ENCODE assay signal across 9 mouse cellular contexts in genomic region chr19:42217374-42217763, GRCm38 (mm10). TPM values are rescaled to one million over a fixed set of nuclear protein-coding genes. Genes with fewer than 3 reads are reported as not detected.
DNase-seq lines count a peak whose midpoint lies in the region; ATAC-seq and TF ChIP-seq lines count a peak whose summit lies in the region.
"Had no signal": no experiment of that assay in that cellular context is flagged by ENCODE, and none has a peak within 500 bp of the region (broad histone marks: within the 10 kb centered on the region; RNA-seq: fewer than 3 reads in every experiment).

No protein-coding gene starts in this region.

- CTCF ChIA-PET in Patski (lab: Charles Lee), result interaction anchor here (0.6 to 3.9 kb wide), 21 partner anchors 9 to 100 kb away, joined by 3 to 48 read pairs (median 4); no protein-coding TSS in a partner anchor

- 4% methylated on average over 2 of the region's 2 CpGs for WGBS in liver, embryonic 12.5 days (ENCODE audit: insufficient replicate concordance)
- 8% methylated on average over 2 of the region's 2 CpGs for WGBS in cerebellum, adult 2 months
- WGBS in hindbrain, embryonic 15.5 days, result 5% methylated on average over 2 of the region's 2 CpGs
- 13% methylated on average over 2 of the region's 2 CpGs for WGBS in heart, embryonic 11.5 days (ENCODE audit: insufficient replicate concordance)

- H3K27ac ChIP-seq in liver, embryonic 12.5 days, result no peak overlapping the region
- H3K27ac ChIP-seq in cerebellum, adult 2 months (ENCODE audit: insufficient read depth, low read length), result no peak overlapping the region
- no peak overlapping the region for H3K27ac ChIP-seq in hindbrain, embryonic 15.5 days (replicated peaks)
- H3K27ac ChIP-seq in heart, embryonic 11.5 days (ENCODE audit: low read depth, low read length), result no peak overlapping the region
- H3K27ac ChIP-seq: liver, embryonic 15.5 days had no signal

- peak; percentile 91 for TF ChIP-seq CTCF in Patski (IDR thresholded peaks at IDR 0.05)
- TF ChIP-seq CTCF in cerebellum, adult 2 months (IDR thresholded peaks at IDR 0.05; ENCODE audit: borderline replicate concordance, insufficient read depth, low read depth, low read length), result peak; percentile 93

- no peaks in the 10 kb centered on the region for H3K4me1 ChIP-seq in liver, embryonic 12.5 days
- H3K4me1 ChIP-seq in cerebellum, adult 2 months (ENCODE audit: control insufficient read depth, insufficient read depth, low read length), result peaks cover 3% of the 10 kb centered on the region; the same call in 1 of the 2 replicates
- H3K4me1 ChIP-seq in hindbrain, embryonic 15.5 days (replicated peaks), result no peaks in the 10 kb centered on the region
- no peaks in the 10 kb centered on the region for H3K4me1 ChIP-seq in heart, embryonic 11.5 days (ENCODE audit: control insufficient read depth, insufficient read depth, low read length)
- H3K4me1 ChIP-seq: liver, embryonic 15.5 days had no signal

- H3K9ac ChIP-seq in liver, embryonic 12.5 days, result no peak overlapping the region
- no peak overlapping the region for H3K9ac ChIP-seq in hindbrain, embryonic 15.5 days
- H3K9ac ChIP-seq in heart, embryonic 11.5 days (ENCODE audit: low read depth, low read length), result no peak overlapping the region
- H3K9ac ChIP-seq: liver, embryonic 15.5 days had no signal

- no peak overlapping the region for H3K4me3 ChIP-seq in liver, embryonic 12.5 days
- H3K4me3 ChIP-seq in cerebellum, adult 2 months (replicated peaks; ENCODE audit: insufficient read depth, low read depth, low read length), result no peak overlapping the region
- H3K4me3 ChIP-seq in hindbrain, embryonic 15.5 days, result no peak overlapping the region
- no peak overlapping the region for H3K4me3 ChIP-seq in heart, embryonic 11.5 days (ENCODE audit: low read depth, low read length)
- H3K4me3 ChIP-seq: liver, embryonic 15.5 days had no signal

- H3K9me3 ChIP-seq in liver, embryonic 12.5 days (replicated peaks), result no peaks in the 10 kb centered on the region
- H3K9me3 ChIP-seq in hindbrain, embryonic 15.5 days, result no peaks in the 10 kb centered on the region
- no peaks in the 10 kb centered on the region for H3K9me3 ChIP-seq in heart, embryonic 11.5 days (replicated peaks; ENCODE audit: control insufficient read depth, low read length)
- H3K9me3 ChIP-seq: liver, embryonic 15.5 days had no signal

- DNase-seq in liver (peak; percentile 20), Patski (ENCODE audit: low read depth, low spot score) (no peak)
- DNase-seq in cerebellum, adult 2 months, result peak; percentile 79 to 82
- DNase-seq in naive thymus-derived CD4-positive, alpha-beta T cell, adult 2 months (ENCODE audit: low read depth), result peak; percentile 15
- no peak for DNase-seq in ovary, postnatal 10 days (ENCODE audit: low spot score)

- in situ Hi-C loops in Patski (cut with MboI; ENCODE audit: low pct_unique_long_range_greater_than_20kb), result loop anchor here (5.0 to 10.0 kb wide), 2 partner anchors 55 to 437 kb away; no protein-coding TSS in a partner anchor

- peaks cover 5% of the 10 kb centered on the region; the same call in 1 of the 2 replicates for H3K27me3 ChIP-seq in liver, embryonic 12.5 days (replicated peaks)
- H3K27me3 ChIP-seq in Patski, result no peaks in the 10 kb centered on the region
- H3K27me3 ChIP-seq in cerebellum, adult 2 months (ENCODE audit: control insufficient read depth, insufficient read depth, low read length), result no peaks in the 10 kb centered on the region
- no peaks in the 10 kb centered on the region for H3K27me3 ChIP-seq in hindbrain, embryonic 15.5 days
- H3K27me3 ChIP-seq in heart, embryonic 11.5 days (ENCODE audit: control insufficient read depth, insufficient read depth, low read length), result no peaks in the 10 kb centered on the region
- H3K27me3 ChIP-seq: liver, embryonic 15.5 days had no signal

- ATAC-seq in liver, embryonic 12.5 days, result no peak
- peak; percentile 41 for ATAC-seq in Patski
- peak; percentile 63; the same call in 1 of the 2 replicates for ATAC-seq in hindbrain, embryonic 15.5 days (ENCODE audit: low FRiP score, low read depth)
- no peak for ATAC-seq in heart, embryonic 11.5 days (replicated peaks; ENCODE audit: insufficient number of reproducible peaks, low FRiP score, low TSS enrichment)

- POLR2A ChIA-PET in Patski (lab: Charles Lee), result no interaction called here

- no peak for TF ChIP-seq POLR2A in cerebellum, adult 2 months (IDR thresholded peaks at IDR 0.05; ENCODE audit: borderline replicate concordance, insufficient read depth, low read length)

- H3K36me3 ChIP-seq in liver, embryonic 12.5 days, result no peaks in the 10 kb centered on the region
- H3K36me3 ChIP-seq in hindbrain, embryonic 15.5 days, result no peaks in the 10 kb centered on the region
- H3K36me3 ChIP-seq in heart, embryonic 11.5 days (ENCODE audit: control insufficient read depth, insufficient read depth, low read length), result no peaks in the 10 kb centered on the region
- H3K36me3 ChIP-seq: liver, embryonic 15.5 days had no signal

- no peak overlapping the region for H3K4me2 ChIP-seq in liver, embryonic 12.5 days
- no peak overlapping the region for H3K4me2 ChIP-seq in hindbrain, embryonic 15.5 days
- H3K4me2 ChIP-seq in heart, embryonic 11.5 days, result no peak overlapping the region
- H3K4me2 ChIP-seq: liver, embryonic 15.5 days had no signal

RNA-seq across cellular contexts. Expression of gene Sfrp5, which starts 15.3 kb away (rescaled TPM):
- 1.6 and 2.2 TPM in 2 replicates for polyA plus RNA-seq in liver, embryonic 12.5 days (2016; fragmentation: Nextera tagmentation; extraction: Ambion mirVana)
- polyA plus RNA-seq in Patski (2021), result 0.04 TPM
- 12.7 and 15.3 TPM in 2 replicates for polyA plus RNA-seq in cerebellum, adult 2 months (2012; rRNA removed)
- polyA plus RNA-seq in hindbrain, embryonic 15.5 days (2015; fragmentation: Nextera tagmentation; extraction: Ambion mirVana), result 3.2 and 4.0 TPM in 2 replicates
- 5.7 and 6.1 TPM in 2 replicates for polyA plus RNA-seq in heart, embryonic 11.5 days (2014; fragmentation: Nextera tagmentation; extraction: Ambion mirVana)

RNA-seq across cellular contexts. Expression of gene Golga7b, which starts 30.0 kb away (rescaled TPM):
- polyA plus RNA-seq in liver, embryonic 12.5 days (2016; fragmentation: Nextera tagmentation; extraction: Ambion mirVana), result 0.04 TPM in 1 of 2 replicates, not detected in the other
- polyA plus RNA-seq in Patski (2021), result 0.12 TPM
- polyA plus RNA-seq in cerebellum, adult 2 months (2012; rRNA removed), result 90.4 and 98.9 TPM in 2 replicates
- 61.7 and 68.4 TPM in 2 replicates for polyA plus RNA-seq in hindbrain, embryonic 15.5 days (2015; fragmentation: Nextera tagmentation; extraction: Ambion mirVana)
- polyA plus RNA-seq in heart, embryonic 11.5 days (2014; fragmentation: Nextera tagmentation; extraction: Ambion mirVana), result 0.10 and 0.20 TPM in 2 replicates
- polyA plus RNA-seq: liver, embryonic 15.5 days had no signal

RNA-seq across cellular contexts. Expression of gene Zfyve27, which starts 53.6 kb away (rescaled TPM):
- polyA plus RNA-seq in liver, embryonic 12.5 days (2016; fragmentation: Nextera tagmentation; extraction: Ambion mirVana), result 11.6 and 13.2 TPM in 2 replicates
- 59.5 TPM for polyA plus RNA-seq in Patski (2021)
- polyA plus RNA-seq in cerebellum, adult 2 months (2012; rRNA removed), result 104 and 107 TPM in 2 replicates
- polyA plus RNA-seq in hindbrain, embryonic 15.5 days (2015; fragmentation: Nextera tagmentation; extraction: Ambion mirVana), result 60.0 and 65.0 TPM in 2 replicates
- polyA plus RNA-seq in heart, embryonic 11.5 days (2014; fragmentation: Nextera tagmentation; extraction: Ambion mirVana), result 11.6 and 13.5 TPM in 2 replicates

Comparison
In these comparisons a context has a peak if more than half of its experiments do, and no peak if none do; other contexts are left out.
1. DNase-seq: peak in liver (single experiment), cerebellum, adult 2 months (2 of 2) and naive thymus-derived CD4-positive, alpha-beta T cell, adult 2 months (single experiment); none in Patski (single experiment) and ovary, postnatal 10 days (single experiment).
2. ATAC-seq: peak in Patski (single experiment) and hindbrain, embryonic 15.5 days (single experiment); none in liver, embryonic 12.5 days (single experiment) and heart, embryonic 11.5 days (single experiment).
3. RNA of gene Golga7b, which starts 30.0 kb away (polyA plus RNA-seq): 90.4 to 98.9 TPM in cerebellum, adult 2 months and 61.7 to 68.4 TPM in hindbrain, embryonic 15.5 days; 0.12 TPM in Patski (single experiment), 0.10 to 0.20 TPM in heart, embryonic 11.5 days and 0.04 TPM in liver, embryonic 12.5 days; every median in the first group is over 10 times any median in the second.